Mouse (Mus musculus) v-Abl transformed pro-B cells (cell line): ENCODE data around the gene Gucd1.

Experiments used
- in situ Hi-C, 2 experiments: fragments of 400-800 bp; cut with MboI; formaldehyde crosslinking; loops; one replicate each; pipeline ENCODE4 v1.15.1; 2025; ENCODE audit not compliant: unreplicated experiment in 2 of 2

Gene Gucd1

GRCm38 (mm10) chr10:75441800-75442199, 76.0 kb downstream of the Gucd1 start:
- in situ Hi-C loops = loop anchor here in 1 of 2 experiments (10.0 kb wide), 1 partner anchor 387 kb away; no protein-coding TSS in a partner anchor

- in situ Hi-C loops = loop anchor here in 1 of 2 experiments (10.0 kb wide), 1 partner anchor 386 kb away; no protein-coding TSS in a partner anchor
These were observed 77.0 kb downstream of the Gucd1 start for GRCm38 (mm10) chr10:75440756-75441155.

- in situ Hi-C loops = loop anchor here (5.0 kb wide), 2 partner anchors 182 to 252 kb away; no protein-coding TSS in a partner anchor
These were observed 78.5 kb downstream of the Gucd1 start for GRCm38 (mm10) chr10:75439211-75439811.

- in situ Hi-C loops = loop anchor here (5.0 kb wide), 2 partner anchors 181 to 251 kb away; no protein-coding TSS in a partner anchor
These were observed 79.5 kb downstream of the Gucd1 start for GRCm38 (mm10) chr10:75438132-75438810.

GRCm38 (mm10) chr10:75437284-75437683, 80.5 kb downstream of the Gucd1 start:
- in situ Hi-C loops = loop anchor here (5.0 kb wide), 2 partner anchors 180 to 250 kb away; no protein-coding TSS in a partner anchor

- in situ Hi-C loops = loop anchor here (5.0 kb wide), 2 partner anchors 179 to 249 kb away; no protein-coding TSS in a partner anchor
These were observed 81.1 kb downstream of the Gucd1 start for GRCm38 (mm10) chr10:75436604-75437217.

- in situ Hi-C loops = no loop called here
These were observed 87.1 kb downstream of the Gucd1 start for GRCm38 (mm10) chr10:75430633-75431032.

- in situ Hi-C loops = no loop called here
These were observed 87.6 kb downstream of the Gucd1 start for GRCm38 (mm10) chr10:75430147-75430537.

- in situ Hi-C loops = no loop called here
These were observed 88.1 kb downstream of the Gucd1 start for GRCm38 (mm10) chr10:75429522-75430146.

- in situ Hi-C loops = no loop called here
These were observed 88.8 kb downstream of the Gucd1 start for GRCm38 (mm10) chr10:75429004-75429380.

- in situ Hi-C loops = no loop called here
These were observed 89.4 kb downstream of the Gucd1 start for GRCm38 (mm10) chr10:75428049-75429003.

- in situ Hi-C loops = no loop called here
These were observed 93.3 kb downstream of the Gucd1 start for GRCm38 (mm10) chr10:75424498-75424901.

GRCm38 (mm10) chr10:75418747-75419146, 99.0 kb downstream of the Gucd1 start:
- in situ Hi-C loops = loop anchor here in 1 of 2 experiments (10.0 kb wide), 1 partner anchor 94 kb away; no protein-coding TSS in a partner anchor

- in situ Hi-C loops = loop anchor here in 1 of 2 experiments (10.0 kb wide), 1 partner anchor 93 kb away; no protein-coding TSS in a partner anchor
These were observed 100.3 kb downstream of the Gucd1 start for GRCm38 (mm10) chr10:75417363-75418042.

- in situ Hi-C loops = loop anchor here in 1 of 2 experiments (10.0 kb wide), 1 partner anchor 90 kb away; no protein-coding TSS in a partner anchor
These were observed 102.8 kb downstream of the Gucd1 start for GRCm38 (mm10) chr10:75414925-75415324.

- in situ Hi-C loops = loop anchor here in 1 of 2 experiments (10.0 kb wide), 1 partner anchor 88 kb away; no protein-coding TSS in a partner anchor
These were observed 105.4 kb downstream of the Gucd1 start for GRCm38 (mm10) chr10:75412114-75413103.

GRCm38 (mm10) chr10:75411343-75412113, 106.2 kb downstream of the Gucd1 start:
- in situ Hi-C loops = loop anchor here in 1 of 2 experiments (10.0 kb wide), 1 partner anchor 87 kb away; no protein-coding TSS in a partner anchor
